Mouse (Mus musculus): Measurements from ENCODE around the gene Gm17606.
"Not testable (repeated sequence)": the region's sequence is repeated elsewhere in the genome, so short reads cannot be mapped to it uniquely, and the experiment has no call there.

Gm17606 gene

DNA sequence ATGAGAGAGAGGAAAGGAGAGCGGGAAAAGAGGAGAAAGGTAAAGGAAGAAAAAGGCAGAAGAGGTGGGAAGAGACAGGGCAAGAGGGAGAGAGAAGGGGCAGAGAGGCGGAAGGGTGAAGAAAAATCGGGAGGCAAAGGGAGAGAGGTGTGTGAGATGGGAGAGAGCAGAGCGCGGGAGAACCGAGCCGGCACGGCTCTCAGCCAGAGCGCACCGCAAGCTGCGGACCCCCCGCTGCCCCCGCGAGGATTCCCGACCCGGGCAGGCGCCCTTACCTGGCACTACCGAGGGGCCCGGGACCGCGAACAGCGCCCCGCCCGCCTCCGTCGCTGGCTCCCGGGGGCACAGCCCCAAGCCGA is at the start of gene Gm17606:
Gene Gm17606 (plus strand): TSS at position 7 of the 359 bp plus-strand sequence.
- no peak for DNase-seq (ENCODE audit: extremely low spot score)

- no peak for DNase-seq (ENCODE audit: extremely low spot score)
These were observed 49.7 kb upstream of the Gm17606 start for GRCm38 (mm10) chr14:54591056-54591455.

- no peak for DNase-seq (ENCODE audit: extremely low spot score)
These were observed 48.3 kb upstream of the Gm17606 start for GRCm38 (mm10) chr14:54592319-54592934.

GRCm38 (mm10) chr14:54594055-54594454 is 46.7 kb upstream of the Gm17606 start:
- DNase-seq (ENCODE audit: extremely low spot score) = no peak

GRCm38 (mm10) chr14:54594631-54595414 is 45.9 kb upstream of the Gm17606 start:
- no peak for DNase-seq (ENCODE audit: extremely low spot score)

DNA sequence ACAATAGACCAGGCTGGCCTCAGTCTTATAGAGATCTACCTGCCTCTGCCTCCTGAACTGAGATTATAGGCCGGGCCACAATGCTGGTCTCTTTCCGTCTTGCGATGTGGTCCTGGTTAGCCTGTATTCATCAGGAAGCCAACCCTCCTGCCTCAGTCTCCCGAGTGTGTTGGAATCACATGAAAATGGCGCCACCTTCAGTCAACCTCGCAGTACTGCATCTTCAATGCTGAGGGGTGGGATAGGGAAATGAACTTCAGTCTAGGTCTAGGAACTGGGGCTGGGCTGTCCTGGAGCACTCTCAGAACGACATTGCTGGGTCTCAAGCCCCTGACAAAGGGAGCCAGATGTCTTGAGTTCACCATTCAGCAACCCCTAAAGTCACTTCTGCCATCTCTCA is 43.7 kb upstream of the Gm17606 start:
- DNase-seq (ENCODE audit: extremely low spot score) = no peak

- DNase-seq (ENCODE audit: extremely low spot score) = no peak
These were observed 39.2 kb upstream of the Gm17606 start for GRCm38 (mm10) chr14:54601601-54602000.

- DNase-seq (ENCODE audit: extremely low spot score) = no peak
These were observed 38.1 kb upstream of the Gm17606 start for GRCm38 (mm10) chr14:54602613-54603012.

GRCm38 (mm10) chr14:54603038-54603654 is 37.6 kb upstream of the Gm17606 start:
- DNase-seq (ENCODE audit: extremely low spot score) = peak; percentile 94

DNA sequence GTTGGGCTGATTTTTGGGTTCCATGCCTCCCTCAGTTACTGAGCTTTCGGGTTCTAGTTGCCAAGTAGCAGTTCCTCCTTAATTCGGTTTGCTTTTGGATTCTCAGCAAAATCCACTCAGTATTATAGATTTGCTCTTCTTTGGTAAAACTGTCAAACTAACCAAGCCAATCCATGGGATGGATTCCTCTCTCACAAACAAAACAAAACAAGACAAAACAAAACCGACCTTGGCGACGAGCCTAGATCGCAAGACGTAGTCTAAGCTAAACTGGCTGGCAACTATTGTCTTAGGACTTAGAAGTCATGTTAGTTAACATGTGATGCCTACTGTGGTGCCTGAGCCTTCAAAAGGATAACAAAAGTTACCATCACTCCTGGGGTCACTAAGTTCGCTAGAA is 37.1 kb upstream of the Gm17606 start:
- DNase-seq (ENCODE audit: extremely low spot score) = no peak

DNA sequence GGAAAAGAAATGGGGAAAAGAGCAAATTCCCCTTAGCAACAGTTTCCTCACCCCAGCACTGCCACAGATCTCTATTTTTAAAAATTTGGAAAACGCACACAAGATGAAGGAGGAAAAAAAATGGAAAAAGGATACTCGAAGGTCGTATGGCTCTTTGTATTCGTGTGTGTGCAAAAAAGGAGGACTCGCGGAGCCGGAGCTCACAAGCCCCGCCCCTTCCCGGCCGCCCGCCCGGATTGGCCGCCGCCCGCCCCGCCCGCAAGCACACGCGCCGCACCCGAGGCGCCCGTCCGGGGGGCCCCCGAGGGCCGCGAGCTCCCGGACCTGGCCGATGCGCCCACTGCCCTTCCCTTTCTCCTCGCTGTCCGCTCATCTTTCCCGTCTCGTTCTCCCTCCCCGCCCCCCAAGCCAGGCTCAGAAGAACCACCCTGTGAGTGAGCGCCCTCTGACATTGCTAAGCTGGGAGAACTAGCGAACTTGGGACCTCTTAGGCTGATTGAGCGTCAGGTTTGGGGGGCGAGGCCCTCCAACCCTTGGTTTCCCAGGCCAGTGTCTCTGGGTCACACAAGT is 34.9 kb upstream of the Gm17606 start, which contains the start of gene 4931414P19Rik:
Gene 4931414P19Rik (minus strand): TSS at position 242 of the 570 bp plus-strand sequence.
- DNase-seq (ENCODE audit: extremely low spot score) = peak; percentile 83

GRCm38 (mm10) chr14:54607226-54607625 is 33.5 kb upstream of the Gm17606 start:
- DNase-seq (ENCODE audit: extremely low spot score) = no peak

- no peak for DNase-seq (ENCODE audit: extremely low spot score)
These were observed 31.5 kb upstream of the Gm17606 start for GRCm38 (mm10) chr14:54609245-54609644.

- no peak for DNase-seq (ENCODE audit: extremely low spot score)
These were observed 30.8 kb upstream of the Gm17606 start for GRCm38 (mm10) chr14:54609962-54610361.

- DNase-seq (ENCODE audit: extremely low spot score) = no peak
These were observed 30.1 kb upstream of the Gm17606 start for GRCm38 (mm10) chr14:54610648-54611047.

- not testable (repeated sequence) for DNase-seq (ENCODE audit: extremely low spot score)
These were observed 26.6 kb upstream of the Gm17606 start for GRCm38 (mm10) chr14:54614130-54614529.

GRCm38 (mm10) chr14:54616226-54616825 is 24.4 kb upstream of the Gm17606 start:
- no peak for DNase-seq (ENCODE audit: extremely low spot score)

DNA sequence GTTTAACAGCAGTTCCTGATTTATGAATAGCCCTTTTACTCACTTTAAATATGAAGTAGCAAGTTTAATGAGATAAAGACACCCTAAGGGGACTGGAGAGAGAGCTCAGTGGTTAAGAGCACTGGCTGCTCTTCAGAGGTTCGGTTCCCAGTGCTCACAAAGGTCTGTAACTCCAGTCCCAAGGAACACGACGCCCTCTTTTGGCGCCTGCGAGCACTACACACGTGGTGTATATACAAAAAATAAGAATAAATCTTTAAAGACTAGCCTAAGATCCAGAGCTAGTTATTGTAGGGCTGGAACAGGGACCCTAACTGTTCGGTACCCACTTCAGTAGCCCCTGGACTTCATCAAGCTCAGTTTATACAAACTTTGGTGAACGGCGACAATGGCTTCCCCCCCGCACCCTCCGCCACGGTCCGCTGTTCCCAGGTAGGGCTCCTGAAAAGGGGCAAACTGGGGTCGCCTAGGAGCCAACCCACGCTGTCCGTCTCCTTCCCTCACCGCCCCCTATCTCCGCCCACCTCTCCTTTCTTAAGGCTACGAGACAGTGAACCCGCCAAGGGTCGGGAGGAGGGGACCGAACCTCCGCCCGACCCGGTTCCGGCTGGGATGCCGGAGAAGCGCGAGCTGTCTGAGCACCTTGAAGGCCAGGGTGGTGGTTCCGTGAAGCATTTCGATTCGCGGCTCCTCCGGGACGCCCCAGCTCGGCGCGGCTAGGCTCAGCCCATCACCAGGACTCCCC is 23.4 kb upstream of the Gm17606 start:
- DNase-seq (ENCODE audit: extremely low spot score) = peak; percentile 73

DNA sequence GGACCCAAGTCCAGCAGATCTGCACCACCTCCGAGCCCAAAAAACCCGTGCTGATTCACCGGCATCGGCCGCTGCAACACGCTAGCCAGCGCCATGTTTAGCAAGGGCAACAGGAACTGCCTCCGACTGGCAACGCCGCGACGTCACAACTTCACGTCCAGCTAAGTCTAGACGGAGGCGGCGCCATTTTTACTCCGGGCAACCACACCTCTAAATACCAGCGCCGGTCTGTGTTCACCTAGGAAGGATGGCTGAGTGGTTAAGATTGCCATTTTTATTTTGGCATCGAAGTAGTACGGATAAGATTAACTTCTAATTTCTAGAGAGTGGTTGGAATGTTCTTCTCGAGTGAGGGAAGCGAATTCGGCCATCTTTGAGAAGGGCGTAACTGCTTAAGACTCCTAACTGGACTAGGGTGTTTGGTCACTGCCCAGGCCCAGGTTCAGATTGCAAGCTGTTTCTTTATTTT is 22.8 kb upstream of the Gm17606 start, which contains the start of gene Psmb5:
Gene Psmb5 (minus strand): TSS at position 126 of the 469 bp plus-strand sequence.
- peak; percentile 91 for DNase-seq (ENCODE audit: extremely low spot score)

DNA sequence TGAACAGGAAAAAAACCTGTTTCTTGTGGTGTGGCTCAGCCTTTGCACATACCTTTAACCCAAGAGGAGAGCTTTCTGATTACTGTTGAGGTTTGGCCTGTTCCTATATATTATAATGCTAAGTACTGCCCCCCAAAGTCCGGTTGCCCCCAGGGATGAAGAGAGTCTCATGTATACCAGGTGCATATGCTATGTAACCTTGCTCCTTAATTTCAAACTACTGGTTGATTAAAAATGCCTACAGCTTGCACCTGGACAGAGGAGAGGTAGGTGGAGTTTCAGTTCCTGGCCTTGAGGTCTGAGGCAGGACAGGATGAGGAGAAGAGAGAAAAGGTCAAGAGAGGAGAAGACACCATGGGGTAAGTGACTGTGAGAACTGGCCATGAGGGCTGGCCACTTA is 19.6 kb upstream of the Gm17606 start, which contains the start of gene Psmb11:
Gene Psmb11 (plus strand): TSS at position 301 of the 400 bp plus-strand sequence.
- DNase-seq (ENCODE audit: extremely low spot score) = no peak

- DNase-seq (ENCODE audit: extremely low spot score) = no peak
These were observed 17.4 kb upstream of the Gm17606 start for GRCm38 (mm10) chr14:54623334-54623733.
